ENCODE assay signal across 26 mouse cellular contexts in the genomic region with DNA sequence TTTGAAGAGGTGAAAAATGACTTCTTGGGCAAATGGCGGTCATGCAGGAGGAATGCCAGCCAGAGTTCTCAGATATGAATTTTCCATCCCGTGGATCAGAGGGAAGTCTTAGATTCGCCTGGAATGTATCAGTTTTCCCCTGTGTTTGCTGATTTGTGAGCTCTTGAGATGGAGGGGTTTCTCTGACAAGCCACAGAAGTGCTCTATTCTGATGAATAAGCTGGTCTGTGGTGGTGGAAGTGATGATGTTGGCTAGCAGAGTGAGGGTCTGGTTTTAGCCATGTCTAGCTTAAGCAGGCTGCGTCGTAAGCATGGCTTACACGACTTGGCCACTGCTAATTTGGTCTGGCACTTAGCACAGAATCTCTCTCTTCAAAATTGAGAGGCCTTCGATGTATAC. TPM values are rescaled to one million over a fixed set of nuclear protein-coding genes. Genes with fewer than 3 reads are reported as not detected.
DNase-seq lines count a peak whose midpoint lies in the region; ATAC-seq lines count a peak whose summit lies in the region.
"Had no signal": no experiment of that assay in that cellular context is flagged by ENCODE, and none has a peak within 500 bp of the region (broad histone marks: within the 10 kb centered on the region; RNA-seq: fewer than 3 reads in every experiment).

No protein-coding gene starts in this region.

- H3K27ac ChIP-seq in heart, embryonic 11.5 days (ENCODE audit: low read depth, low read length): peak overlapping the region; percentile 46; the same call in 1 of the 2 replicates
- no peak overlapping the region for H3K27ac ChIP-seq in heart, embryonic 16.5 days (ENCODE audit: low read length)
- H3K27ac ChIP-seq in midbrain, embryonic 13.5 days: 0 out of 2 replicates have a peak overlapping the region, but pooled peaks have one; percentile 21
- no peak overlapping the region for H3K27ac ChIP-seq in midbrain, embryonic 10.5 days (replicated peaks)
- H3K27ac ChIP-seq: hindbrain, embryonic 13.5 days; layer of hippocampus, adult 2 months; liver, embryonic 14.5 days had no signal

- no peaks in the 10 kb centered on the region for H3K9me3 ChIP-seq in heart, embryonic 11.5 days (replicated peaks; ENCODE audit: control insufficient read depth, low read length)
- no peaks in the 10 kb centered on the region for H3K9me3 ChIP-seq in heart, embryonic 16.5 days (replicated peaks; ENCODE audit: control insufficient read depth, low read length)
- no peaks in the 10 kb centered on the region for H3K9me3 ChIP-seq in midbrain, embryonic 13.5 days
- H3K9me3 ChIP-seq in midbrain, embryonic 10.5 days (replicated peaks): 0 out of 2 replicates have a peak, but pooled peaks cover 5% of the 10 kb centered on the region
- H3K9me3 ChIP-seq: hindbrain, embryonic 13.5 days had no signal

- ATAC-seq in heart, embryonic 11.5 days (replicated peaks; ENCODE audit: insufficient number of reproducible peaks, low FRiP score, low TSS enrichment): no peak
- ATAC-seq in heart, embryonic 16.5 days (replicated peaks; ENCODE audit: extremely low read depth, insufficient read depth, low FRiP score): peak; percentile 58; the same call in 1 of the 2 replicates
- no peak for ATAC-seq in midbrain, embryonic 13.5 days
- ATAC-seq: CD4-positive, CD25-positive, alpha-beta regulatory T cell, adult 4 months; forebrain, embryonic 14.5 days; intestine, embryonic 16.5 days; midbrain, embryonic 16.5 days had no signal

- WGBS in heart, embryonic 11.5 days (ENCODE audit: insufficient replicate concordance): 55% methylated on average over 7 of the region's 7 CpGs
- WGBS in heart, embryonic 16.5 days: 42% methylated on average over 7 of the region's 7 CpGs
- WGBS in midbrain, embryonic 13.5 days: 93% methylated on average over 7 of the region's 7 CpGs
- 93% methylated on average over 7 of the region's 7 CpGs for WGBS in midbrain, embryonic 10.5 days

- DNase-seq in heart, postnatal 36 days: no peak
- DNase-seq in heart, adult 8-10 months (ENCODE audit: low spot score): no peak
- no peak for DNase-seq in midbrain, embryonic 10.5 days (ENCODE audit: low spot score)
- no peak for DNase-seq in embryo, embryonic 11 days
- DNase-seq: adrenal gland, postnatal 14 days; cerebellum, adult 11 months; cerebellum, adult 9-10 months; cerebellum, postnatal 36 days; gastrocnemius, postnatal 25 days; kidney, postnatal 36 days; liver; lung, embryonic 14.5 days; lung, postnatal 14 days; right cerebral cortex, postnatal 25 days; spleen, adult 18-20 months; thymus, postnatal 14 days had no signal

- no peaks in the 10 kb centered on the region for H3K27me3 ChIP-seq in heart, embryonic 11.5 days (ENCODE audit: control insufficient read depth, insufficient read depth, low read length)
- H3K27me3 ChIP-seq in heart, embryonic 16.5 days (ENCODE audit: control insufficient read depth, insufficient read depth, low read length): no peaks in the 10 kb centered on the region
- H3K27me3 ChIP-seq in midbrain, embryonic 13.5 days: no peaks in the 10 kb centered on the region
- H3K27me3 ChIP-seq in midbrain, embryonic 10.5 days (ENCODE audit: low read depth, poor library complexity, severe bottlenecking): no peaks in the 10 kb centered on the region
- H3K27me3 ChIP-seq: hindbrain, embryonic 13.5 days had no signal

- intact Hi-C loops in heart, postnatal 36 days (cut with DNase I): no loop called here

- H3K4me1 ChIP-seq in heart, embryonic 11.5 days (ENCODE audit: control insufficient read depth, insufficient read depth, low read length): no peaks in the 10 kb centered on the region; the same call in 1 of the 2 replicates
- H3K4me1 ChIP-seq in heart, embryonic 16.5 days (ENCODE audit: control insufficient read depth, insufficient read depth, low read length): peaks cover 5% of the 10 kb centered on the region; the same call in 1 of the 2 replicates
- H3K4me1 ChIP-seq in midbrain, embryonic 13.5 days (replicated peaks): no peaks in the 10 kb centered on the region
- H3K4me1 ChIP-seq in midbrain, embryonic 10.5 days: no peaks in the 10 kb centered on the region
- H3K4me1 ChIP-seq: hindbrain, embryonic 13.5 days had no signal

- peaks cover 28% of the 10 kb centered on the region for H3K36me3 ChIP-seq in heart, embryonic 11.5 days (ENCODE audit: control insufficient read depth, insufficient read depth, low read length)
- peaks cover 66% of the 10 kb centered on the region for H3K36me3 ChIP-seq in heart, embryonic 16.5 days (ENCODE audit: control insufficient read depth, insufficient read depth)
- peaks cover 85% of the 10 kb centered on the region for H3K36me3 ChIP-seq in midbrain, embryonic 13.5 days
- H3K36me3 ChIP-seq in midbrain, embryonic 10.5 days: peaks cover 96% of the 10 kb centered on the region

- no peak overlapping the region for H3K4me3 ChIP-seq in heart, embryonic 11.5 days (ENCODE audit: low read depth, low read length)
- H3K4me3 ChIP-seq in heart, embryonic 16.5 days (ENCODE audit: low read length): no peak overlapping the region
- H3K4me3 ChIP-seq in midbrain, embryonic 13.5 days (replicated peaks): no peak overlapping the region
- no peak overlapping the region for H3K4me3 ChIP-seq in midbrain, embryonic 10.5 days
- H3K4me3 ChIP-seq: hindbrain, embryonic 13.5 days; layer of hippocampus, adult 2 months had no signal

- no peak overlapping the region for H3K9ac ChIP-seq in heart, embryonic 11.5 days (ENCODE audit: low read depth, low read length)
- no peak overlapping the region for H3K9ac ChIP-seq in heart, embryonic 16.5 days (ENCODE audit: low read length)
- H3K9ac ChIP-seq in midbrain, embryonic 13.5 days (replicated peaks): no peak overlapping the region
- H3K9ac ChIP-seq: hindbrain, embryonic 13.5 days; liver, embryonic 14.5 days; lung, embryonic 14.5 days had no signal

- no peak overlapping the region for H3K4me2 ChIP-seq in heart, embryonic 11.5 days
- H3K4me2 ChIP-seq in heart, embryonic 16.5 days (ENCODE audit: low read depth, low read length): no peak overlapping the region
- no peak overlapping the region for H3K4me2 ChIP-seq in midbrain, embryonic 13.5 days (replicated peaks)
- H3K4me2 ChIP-seq: hindbrain, embryonic 13.5 days; lung, embryonic 14.5 days had no signal

RNA-seq across cellular contexts. Expression of gene Cemip2, which starts 56.8 kb away (rescaled TPM):
- polyA plus RNA-seq in heart, embryonic 11.5 days (2014; fragmentation: Nextera tagmentation; extraction: Ambion mirVana): 77.0 and 99.7 TPM in 2 replicates
- total RNA-seq in heart, postnatal 36 days (2021): 10 to 100 TPM; 12.2 to 14.0 TPM
- polyA plus RNA-seq in heart, embryonic 16.5 days (2015; fragmentation: Nextera tagmentation; extraction: Ambion mirVana): 36.4 and 40.1 TPM in 2 replicates
- 10 to 100 TPM; 10.2 to 11.5 (median 10.8) TPM for total RNA-seq in heart, adult 8-10 months (2022)
- polyA plus RNA-seq in midbrain, embryonic 13.5 days (2015; fragmentation: Nextera tagmentation; extraction: Ambion mirVana): 73.8 and 76.2 TPM in 2 replicates
- polyA plus RNA-seq in midbrain, embryonic 10.5 days (2016; fragmentation: Nextera tagmentation; extraction: Ambion mirVana): 71.2 and 91.2 TPM in 2 replicates

Comparison
In these comparisons a context has a peak if more than half of its experiments do, and no peak if none do; other contexts are left out.
1. H3K27ac ChIP-seq: peak in heart, embryonic 11.5 days (single experiment) and midbrain, embryonic 13.5 days (single experiment); none in heart, embryonic 16.5 days (single experiment) and midbrain, embryonic 10.5 days (single experiment).